Mouse (Mus musculus) stomach, postnatal 0 days (tissue): ENCODE measurements around the gene Slc44a3. TPM values are rescaled to one million over a fixed set of nuclear protein-coding genes. Genes with fewer than 3 reads are reported as not detected.

Source experiments
- ATAC-seq: fragments of 200-750 bp; cut with Nextera tagmentation; 2 replicates; pipeline ENCODE4 v1.8.0; 2017; ENCODE audit not compliant: low FRiP score, low TSS enrichment
- DNase-seq: peaks from one replicate; pipeline ENCODE4 v3.0.0-alpha.2; 2016; ENCODE audit warnings: low spot score
- H3K27ac ChIP-seq: fragments of 300-500 bp; sonication (generic); replicated peaks from 2 replicates; pipeline ENCODE4 v1.5.1; 2014; ENCODE audit warnings: mild to moderate bottlenecking, control low read depth
- H3K27me3 ChIP-seq: fragments of 300-500 bp; sonication (generic); 2 replicates; pipeline ENCODE4 v1.6.1; 2014; ENCODE audit warnings: low read length; ENCODE audit not compliant: control insufficient read depth, insufficient read depth
- H3K36me3 ChIP-seq: fragments of 300-500 bp; sonication (generic); 2 replicates; pipeline ENCODE4 v1.6.1; 2014; ENCODE audit warnings: low read length, mixed read lengths; ENCODE audit not compliant: control insufficient read depth, insufficient read depth
- H3K4me1 ChIP-seq: fragments of 300-500 bp; sonication (generic); replicated peaks from 2 replicates; pipeline ENCODE4 v1.6.1; 2014; ENCODE audit warnings: antibody characterized with exemption; ENCODE audit not compliant: control insufficient read depth, insufficient read depth
- H3K4me2 ChIP-seq: fragments of 300-500 bp; sonication (generic); replicated peaks from 2 replicates; pipeline ENCODE4 v1.6.1; 2014; ENCODE audit warnings: low read depth, mild to moderate bottlenecking, control low read depth, moderate library complexity
- H3K4me3 ChIP-seq: fragments of 300-500 bp; sonication (generic); 2 replicates; pipeline ENCODE4 v1.5.1; 2014; ENCODE audit warnings: low read depth, low read length, control low read depth
- H3K9ac ChIP-seq: fragments of 300-500 bp; sonication (generic); 2 replicates; pipeline ENCODE4 v1.6.1; 2014; ENCODE audit warnings: mild to moderate bottlenecking, low read length, control low read depth, mixed read lengths
- H3K9me3 ChIP-seq: fragments of 300-500 bp; sonication (generic); 2 replicates; pipeline ENCODE4 v1.6.1; 2016; ENCODE audit warnings: low read length; ENCODE audit not compliant: control insufficient read depth
- CTCF ChIP-seq: IDR thresholded peaks from 2 replicates; pipeline ENCODE4 v1.5.1; 2016; ENCODE audit warnings: antibody characterized with exemption, low read depth, mild to moderate bottlenecking, moderate library complexity
- EP300 ChIP-seq: optimal IDR thresholded peaks from 2 replicates; pipeline ENCODE3; 2016; ENCODE audit warnings: antibody characterized with exemption
- WGBS: fragments of 180-500 bp; shearing (Covaris S2); extraction: QIAGEN DNeasy Blood & Tissue Kit; methylation state at CpG from one replicate; pipeline ENCODE4 v1.1.7; 2014; 5-methylcytosine and 5-hydroxymethylcytosine counted together
- polyA plus RNA-seq: library from polyadenylated mRNA; unstranded; fragments of >200 nt; fragmentation: Nextera tagmentation; extraction: Ambion mirVana; gene quantifications from 2 replicates; pipeline ENCODE4 v1.2.1, GENCODE M21; 2015

The Slc44a3 gene
- polyA plus RNA-seq, 1 experiment from 2014 or later = 42.7 TPM

- Histone ChIP-seq H3K27me3 (no peaks in the 10 kb centered on the region), H3K4me2 (no peak overlapping the region), H3K4me1 (no peaks in the 10 kb centered on the region), H3K9ac (no peak overlapping the region), H3K9me3 (no peaks in the 10 kb centered on the region), H3K27ac (peak overlapping the region; percentile 35; the same call in 1 of the 2 replicates), H3K36me3 (peaks cover 12% of the 10 kb centered on the region), H3K4me3 (no peak overlapping the region)
- TF ChIP-seq EP300 (no peak), CTCF (no peak)
- ATAC-seq (no peak), DNase-seq (no peak)
- 42% methylated on average over 14 of the region's 14 CpGs for WGBS
Measured at GRCm38 (mm10) chr3:121458545-121459492, 73.4 kb downstream of the Slc44a3 start.

GRCm38 (mm10) chr3:121451404-121451803, 80.8 kb downstream of the Slc44a3 start:
- no peak overlapping the region for H3K4me2 ChIP-seq

GRCm38 (mm10) chr3:121449527-121449926, 82.7 kb downstream of the Slc44a3 start:
- DNase-seq (no peak), ATAC-seq (peak; percentile 45; the same call in 1 of the 2 replicates)
- Histone ChIP-seq H3K9me3 (no peaks in the 10 kb centered on the region), H3K9ac (no peak overlapping the region), H3K27me3 (no peaks in the 10 kb centered on the region), H3K36me3 (peaks cover 2% of the 10 kb centered on the region; the same call in 1 of the 2 replicates), H3K4me1 (0 out of 2 replicates have a peak, but pooled peaks cover 5% of the 10 kb centered on the region), H3K4me2 (no peak overlapping the region), H3K27ac (peak overlapping the region; percentile 49; the same call in 1 of the 2 replicates), H3K4me3 (no peak overlapping the region)
- TF ChIP-seq EP300 = no peak
- no peak for TF ChIP-seq CTCF
- WGBS = 56% methylated on average over 8 of the region's 8 CpGs

More at GRCm38 (mm10) chr3:121451404-121451803, 80.8 kb downstream of the Slc44a3 start:
- peaks cover 12% of the 10 kb centered on the region for H3K36me3 ChIP-seq
- 69% methylated on average over 10 of the region's 10 CpGs for whole genome bisulfite sequencing
- 0 out of 2 replicates have a peak, but pooled peaks cover 3% of the 10 kb centered on the region for H3K4me1 ChIP-seq
- no peaks in the 10 kb centered on the region for H3K9me3 ChIP-seq
- TF ChIP-seq EP300 = no peak
- no peak for TF ChIP-seq CTCF
- H3K27me3 ChIP-seq = no peaks in the 10 kb centered on the region
- ATAC-seq (no peak), DNase-seq (no peak)
- H3K27ac ChIP-seq = no peak overlapping the region
- no peak overlapping the region for H3K4me3 ChIP-seq
- no peak overlapping the region for H3K9ac ChIP-seq

GRCm38 (mm10) chr3:121448606-121449005, 83.6 kb downstream of the Slc44a3 start:
- 64% methylated on average over 8 of the region's 8 CpGs for WGBS
- H3K27ac ChIP-seq = peak overlapping the region; percentile 69; the same call in 1 of the 2 replicates
- H3K9ac ChIP-seq = no peak overlapping the region
- ATAC-seq (0 out of 2 replicates have a peak, but pooled peaks have one; percentile 45), DNase-seq (no peak)
- no peaks in the 10 kb centered on the region for H3K27me3 ChIP-seq
- TF ChIP-seq CTCF = no peak
- no peak for TF ChIP-seq EP300
- H3K36me3 ChIP-seq = peaks cover 2% of the 10 kb centered on the region; the same call in 1 of the 2 replicates
- no peak overlapping the region for H3K4me3 ChIP-seq
- H3K4me2 ChIP-seq = no peak overlapping the region; the same call in 1 of the 2 replicates
- H3K4me1 ChIP-seq = 0 out of 2 replicates have a peak, but pooled peaks cover 5% of the 10 kb centered on the region
- no peaks in the 10 kb centered on the region for H3K9me3 ChIP-seq

GRCm38 (mm10) chr3:121448029-121448468, 84.2 kb downstream of the Slc44a3 start:
- Histone ChIP-seq H3K4me3 (no peak overlapping the region), H3K4me1 (0 out of 2 replicates have a peak, but pooled peaks cover 5% of the 10 kb centered on the region), H3K27me3 (no peaks in the 10 kb centered on the region), H3K9ac (no peak overlapping the region), H3K4me2 (peak overlapping the region; percentile 27; the same call in 1 of the 2 replicates), H3K36me3 (peaks cover 2% of the 10 kb centered on the region; the same call in 1 of the 2 replicates), H3K9me3 (no peaks in the 10 kb centered on the region), H3K27ac (peak overlapping the region; percentile 69)
- ATAC-seq (peak; percentile 52; the same call in 1 of the 2 replicates), DNase-seq (peak; percentile 42)
- 39% methylated on average over 11 of the region's 11 CpGs for WGBS
- TF ChIP-seq EP300 = no peak
- TF ChIP-seq CTCF = no peak
